Mouse (Mus musculus) small intestine, adult 2 months (tissue): ENCODE measurements around the gene Plekhm2.

Experiments used
- CTCF ChIP-seq: fragments of 200-500 bp; IDR thresholded peaks from 2 replicates; pipeline ENCODE4 v1.5.1; 2012; ENCODE audit warnings: low read depth, mild to moderate bottlenecking, control low read depth, inconsistent platforms, low read length, moderate library complexity, mixed read lengths; ENCODE audit not compliant: insufficient replicate concordance, insufficient read length; ENCODE audit errors: extremely low read depth
- POLR2A ChIP-seq: fragments of 200-500 bp; IDR thresholded peaks from 2 replicates; pipeline ENCODE4 v1.6.1; 2012; ENCODE audit warnings: low read depth, mild to moderate bottlenecking, control low read depth, inconsistent platforms, low read length, moderate library complexity

GRCm38 (mm10) chr4:141660884-141661283 is 3.8 kb downstream of the Plekhm2 start:
- TF ChIP-seq POLR2A (no peak), CTCF (no peak)
